Mouse (Mus musculus): ENCODE results near the gene Ip6k2. TPM values are rescaled to one million over a fixed set of nuclear protein-coding genes. Genes with fewer than 3 reads are reported as not detected.

Gene Ip6k2
- polyA plus RNA-seq, 1 experiment from 2014 or later = 153 TPM

DNA sequence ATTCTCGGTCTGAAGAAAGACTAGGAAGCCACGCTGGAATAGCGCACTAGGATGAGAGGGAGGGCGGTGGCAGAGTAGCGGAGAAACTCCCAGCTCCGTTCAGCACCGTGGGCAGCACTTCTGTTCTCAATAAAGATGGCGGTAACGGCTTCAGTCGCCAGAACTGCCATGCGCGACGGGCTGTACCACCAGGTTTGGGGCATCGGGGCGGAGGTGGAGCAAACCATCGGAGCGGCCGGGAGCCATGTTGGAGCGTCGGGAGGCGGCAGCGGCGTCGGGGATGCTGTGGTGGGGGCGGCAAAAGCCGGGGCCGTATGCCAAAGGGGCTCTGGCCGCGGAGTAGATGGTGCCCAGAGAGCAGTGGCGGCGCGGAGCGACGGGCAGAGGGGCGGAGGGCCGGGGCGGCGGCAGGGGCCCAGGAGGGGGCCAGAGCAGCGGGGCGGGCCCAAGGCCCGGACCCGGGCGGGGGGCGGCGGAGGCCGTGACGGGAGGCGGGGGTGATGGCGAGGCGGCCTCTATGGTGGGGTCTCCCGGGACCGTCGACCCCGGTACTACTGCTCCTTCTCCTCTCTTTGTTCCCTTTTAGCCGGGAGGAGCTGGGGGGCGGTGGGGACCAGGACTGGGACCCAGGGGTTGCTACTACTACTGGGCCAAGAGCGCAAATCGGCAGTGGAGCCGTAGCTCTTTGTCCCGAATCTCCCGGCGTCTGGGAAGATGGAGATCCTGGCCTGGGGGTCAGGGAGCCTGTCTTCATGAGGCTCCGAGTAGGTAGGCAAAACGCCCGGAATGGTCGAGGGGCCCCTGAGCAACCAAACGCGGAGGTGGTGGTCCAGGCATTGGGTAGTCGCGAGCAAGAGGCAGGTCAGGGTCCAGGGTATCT is 42.5 kb downstream of the Ip6k2 start, which contains the start of gene Celsr3:
Gene Celsr3 (plus strand): TSS at position 501 of the 880 bp plus-strand sequence.
- peak within 1 kb of the TSS; percentile 92 for H3K4me2 ChIP-seq
- peaks cover 64% of the 10 kb centered on the region for H3K27me3 ChIP-seq
- H3K27ac ChIP-seq = peak within 1 kb of the TSS; percentile 74
- peaks cover 34% of the 10 kb centered on the region for H3K36me3 ChIP-seq (ENCODE audit: poor library complexity, severe bottlenecking)
- H3K4me3 ChIP-seq = peak within 1 kb of the TSS; percentile 75
- peaks cover 56% of the 10 kb centered on the region for H3K4me1 ChIP-seq
- H3K9ac ChIP-seq = peak within 1 kb of the TSS; percentile 86
- H3K9me3 ChIP-seq (replicated peaks) = no peaks in the 10 kb centered on the region
- ATAC-seq = peak; percentile 78
- WGBS = 1% methylated on average over 52 of the region's 70 CpGs

GRCm38 (mm10) chr9:108826700-108827340 is 43.2 kb downstream of the Ip6k2 start:
- H3K4me1 ChIP-seq = peaks cover 64% of the 10 kb centered on the region
- no peak for ATAC-seq

DNA sequence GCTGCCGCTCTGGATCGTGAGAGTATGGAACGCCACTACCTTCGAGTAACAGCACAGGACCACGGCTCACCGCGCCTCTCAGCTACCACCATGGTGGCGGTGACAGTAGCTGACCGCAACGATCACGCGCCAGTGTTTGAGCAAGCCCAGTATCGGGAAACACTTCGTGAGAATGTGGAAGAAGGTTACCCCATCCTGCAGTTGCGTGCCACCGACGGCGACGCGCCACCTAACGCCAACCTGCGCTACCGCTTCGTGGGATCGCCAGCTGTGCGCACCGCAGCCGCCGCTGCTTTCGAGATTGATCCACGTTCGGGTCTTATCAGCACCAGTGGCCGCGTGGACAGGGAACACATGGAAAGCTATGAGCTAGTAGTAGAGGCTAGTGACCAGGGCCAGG is 43.9 kb downstream of the Ip6k2 start:
- ATAC-seq = no peak
- Histone ChIP-seq H3K4me2 (peak overlapping the region; percentile 92), H3K4me3 (peak overlapping the region; percentile 75), H3K27me3 (peaks cover 75% of the 10 kb centered on the region), H3K9ac (peak overlapping the region; percentile 86), H3K36me3 (ENCODE audit: poor library complexity, severe bottlenecking) (peaks cover 42% of the 10 kb centered on the region), H3K9me3 (replicated peaks) (no peaks in the 10 kb centered on the region), H3K27ac (no peak overlapping the region), H3K4me1 (peaks cover 70% of the 10 kb centered on the region)
- WGBS = 15% methylated on average over 34 of the region's 34 CpGs

More at GRCm38 (mm10) chr9:108826700-108827340, 43.2 kb downstream of the Ip6k2 start:
- H3K9me3 ChIP-seq (replicated peaks) = no peaks in the 10 kb centered on the region
- H3K9ac ChIP-seq = peak overlapping the region; percentile 86
- WGBS = 3% methylated on average over 39 of the region's 39 CpGs
- H3K27ac ChIP-seq = peak overlapping the region; percentile 74
- H3K27me3 ChIP-seq = peaks cover 71% of the 10 kb centered on the region
- peak overlapping the region; percentile 92 for H3K4me2 ChIP-seq
- H3K36me3 ChIP-seq (ENCODE audit: poor library complexity, severe bottlenecking) = peaks cover 39% of the 10 kb centered on the region
- H3K4me3 ChIP-seq = peak overlapping the region; percentile 75

GRCm38 (mm10) chr9:108827906-108828305 is 44.3 kb downstream of the Ip6k2 start:
- H3K4me3 ChIP-seq = peak overlapping the region; percentile 75
- ATAC-seq = no peak
- H3K27me3 ChIP-seq = peaks cover 78% of the 10 kb centered on the region
- H3K27ac ChIP-seq = no peak overlapping the region
- H3K4me2 ChIP-seq = peak overlapping the region; percentile 92
- H3K36me3 ChIP-seq (ENCODE audit: poor library complexity, severe bottlenecking) = peaks cover 46% of the 10 kb centered on the region
- 68% methylated on average over 18 of the region's 18 CpGs for WGBS
- peaks cover 75% of the 10 kb centered on the region for H3K4me1 ChIP-seq
- no peaks in the 10 kb centered on the region for H3K9me3 ChIP-seq (replicated peaks)
- H3K9ac ChIP-seq = peak overlapping the region; percentile 86; the same call in 1 of the 2 replicates

- WGBS = 10% methylated on average over 23 of the region's 23 CpGs
- H3K4me1 ChIP-seq = peaks cover 55% of the 10 kb centered on the region
- no peak for ATAC-seq
Observed at GRCm38 (mm10) chr9:108831637-108832036, 48.0 kb downstream of the Ip6k2 start.

GRCm38 (mm10) chr9:108832390-108833108 is 49.0 kb downstream of the Ip6k2 start:
- no peak overlapping the region for H3K27ac ChIP-seq
- peak; percentile 95 for ATAC-seq
- H3K4me1 ChIP-seq = peaks cover 46% of the 10 kb centered on the region
- H3K9me3 ChIP-seq (replicated peaks) = no peaks in the 10 kb centered on the region
- H3K9ac ChIP-seq = peak overlapping the region; percentile 38; the same call in 1 of the 2 replicates
- H3K36me3 ChIP-seq (ENCODE audit: poor library complexity, severe bottlenecking) = peaks cover 91% of the 10 kb centered on the region
- H3K27me3 ChIP-seq = peaks cover 57% of the 10 kb centered on the region
- WGBS = 5% methylated on average over 44 of the region's 46 CpGs
- peak overlapping the region; percentile 65 for H3K4me2 ChIP-seq
- peak overlapping the region; percentile 38 for H3K4me3 ChIP-seq

More at GRCm38 (mm10) chr9:108831637-108832036, 48.0 kb downstream of the Ip6k2 start:
- Histone ChIP-seq H3K27me3 (peaks cover 63% of the 10 kb centered on the region), H3K9ac (peak overlapping the region; percentile 35), H3K4me3 (peak overlapping the region; percentile 38), H3K9me3 (replicated peaks) (no peaks in the 10 kb centered on the region), H3K36me3 (ENCODE audit: poor library complexity, severe bottlenecking) (peaks cover 83% of the 10 kb centered on the region), H3K4me2 (peak overlapping the region; percentile 65), H3K27ac (no peak overlapping the region)

DNA sequence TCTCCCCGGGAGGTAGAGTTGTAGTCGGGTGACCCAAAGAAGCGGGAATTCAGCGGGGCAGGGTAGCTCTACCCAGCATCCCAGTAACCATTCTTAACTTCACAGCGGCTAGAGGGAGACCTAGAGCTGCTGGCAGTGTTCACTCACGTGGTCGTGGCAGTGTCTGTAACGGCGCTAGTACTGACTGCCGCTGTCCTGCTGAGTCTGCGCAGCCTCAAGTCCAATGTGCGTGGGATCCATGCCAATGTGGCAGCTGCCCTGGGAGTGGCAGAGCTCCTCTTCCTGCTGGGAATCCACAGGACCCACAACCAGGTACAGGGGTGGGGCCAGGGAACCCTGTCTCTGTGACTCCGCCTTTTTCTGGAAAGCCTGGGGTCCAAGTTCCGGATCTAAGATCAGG is 59.4 kb downstream of the Ip6k2 start:
- H3K9ac ChIP-seq = no peak overlapping the region

GRCm38 (mm10) chr9:108845390-108845789 is 61.8 kb downstream of the Ip6k2 start:
- no peak for ATAC-seq
- 84% methylated on average over 5 of the region's 5 CpGs for WGBS
- Histone ChIP-seq H3K36me3 (ENCODE audit: poor library complexity, severe bottlenecking) (peaks cover 97% of the 10 kb centered on the region), H3K27me3 (no peaks in the 10 kb centered on the region), H3K4me3 (no peak overlapping the region), H3K9ac (no peak overlapping the region), H3K9me3 (replicated peaks) (no peaks in the 10 kb centered on the region), H3K4me1 (no peaks in the 10 kb centered on the region), H3K4me2 (no peak overlapping the region), H3K27ac (no peak overlapping the region)

More for the DNA sequence above, 59.4 kb downstream of the Ip6k2 start:
- Histone ChIP-seq H3K4me1 (no peaks in the 10 kb centered on the region), H3K4me3 (no peak overlapping the region), H3K4me2 (0 out of 2 replicates have a peak overlapping the region, but pooled peaks have one; percentile 1), H3K36me3 (ENCODE audit: poor library complexity, severe bottlenecking) (peaks cover 98% of the 10 kb centered on the region), H3K9me3 (replicated peaks) (no peaks in the 10 kb centered on the region), H3K27ac (no peak overlapping the region), H3K27me3 (no peaks in the 10 kb centered on the region)
- WGBS = 21% methylated on average over 14 of the region's 14 CpGs
- ATAC-seq = peak; percentile 44

GRCm38 (mm10) chr9:108847374-108847773 is 63.8 kb downstream of the Ip6k2 start:
- no peak overlapping the region for H3K27ac ChIP-seq
- H3K4me2 ChIP-seq = no peak overlapping the region
- no peaks in the 10 kb centered on the region for H3K4me1 ChIP-seq
- 92% methylated on average over 4 of the region's 4 CpGs for WGBS
- no peak for ATAC-seq
- H3K36me3 ChIP-seq (ENCODE audit: poor library complexity, severe bottlenecking) = peaks cover 93% of the 10 kb centered on the region
- no peaks in the 10 kb centered on the region for H3K27me3 ChIP-seq
- H3K4me3 ChIP-seq = no peak overlapping the region
- H3K9me3 ChIP-seq (replicated peaks) = no peaks in the 10 kb centered on the region
- no peak overlapping the region for H3K9ac ChIP-seq

GRCm38 (mm10) chr9:108848419-108848818 is 64.8 kb downstream of the Ip6k2 start:
- Histone ChIP-seq H3K4me1 (peaks cover 6% of the 10 kb centered on the region), H3K9ac (no peak overlapping the region), H3K27ac (no peak overlapping the region), H3K9me3 (replicated peaks) (no peaks in the 10 kb centered on the region), H3K4me3 (no peak overlapping the region), H3K4me2 (no peak overlapping the region), H3K36me3 (ENCODE audit: poor library complexity, severe bottlenecking) (peaks cover 83% of the 10 kb centered on the region), H3K27me3 (no peaks in the 10 kb centered on the region)
- WGBS = 85% methylated on average over 17 of the region's 17 CpGs
- no peak for ATAC-seq

- H3K4me3 ChIP-seq = peak within 1 kb of the TSS; percentile 69
- no peaks in the 10 kb centered on the region for H3K9me3 ChIP-seq (replicated peaks)
- WGBS = 91% methylated on average over 3 of the region's 3 CpGs
- peak within 1 kb of the TSS; percentile 76 for H3K9ac ChIP-seq
- ATAC-seq = no peak
- H3K27me3 ChIP-seq = no peaks in the 10 kb centered on the region
- peaks cover 50% of the 10 kb centered on the region for H3K36me3 ChIP-seq (ENCODE audit: poor library complexity, severe bottlenecking)
- H3K4me1 ChIP-seq = peaks cover 17% of the 10 kb centered on the region
- peak within 1 kb of the TSS; percentile 88 for H3K4me2 ChIP-seq
- H3K27ac ChIP-seq = peak within 1 kb of the TSS; percentile 91
Observed at GRCm38 (mm10) chr9:108852976-108853375, 69.4 kb downstream of the Ip6k2 start, which contains the start of gene Slc26a6. Gene Slc26a6 (plus strand): TSS chr9:108853283.
